Mouse (Mus musculus) bone marrow macrophage, adult 2 months (primary cell): ENCODE data around the gene Me1.

ENCODE experiments used
- CTCF ChIP-seq: IDR thresholded peaks from 2 replicates; pipeline ENCODE4 v1.5.1; 2012; ENCODE audit warnings: low read depth, mild to moderate bottlenecking, low read length, moderate library complexity
- POLR2A ChIP-seq: IDR thresholded peaks from 2 replicates; pipeline ENCODE4 v1.6.1; 2012; ENCODE audit warnings: mild to moderate bottlenecking, low read depth, low read length, borderline replicate concordance

DNA sequence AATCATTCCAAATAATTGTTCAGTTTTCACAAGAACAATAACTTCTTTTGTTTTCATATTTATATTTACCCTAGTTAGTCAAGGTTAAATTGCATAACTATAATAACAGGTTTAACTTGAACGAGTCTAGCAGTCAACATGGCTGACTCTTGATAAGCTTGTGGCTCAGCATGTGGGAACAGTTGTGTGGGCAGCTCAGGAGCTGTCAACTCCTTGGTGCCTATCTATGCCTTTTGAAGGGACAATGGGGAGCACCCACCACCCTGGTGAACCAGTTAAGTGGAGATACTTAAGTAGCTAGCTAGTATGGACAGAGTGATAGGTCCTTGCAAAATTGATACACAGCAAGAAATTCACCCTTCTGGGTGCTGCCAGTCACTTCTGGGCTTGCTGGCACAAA is 33.3 kb upstream of the Me1 start:
- TF ChIP-seq CTCF (no peak), POLR2A (no peak)
